Mouse (Mus musculus) adrenal gland, adult 8-10 months (tissue): ENCODE measurements at regions not wholly inside any gene's neighbourhood (a gene's known extent, or its start where the extent isn't known, plus 50 kb on each side); places are given as distances from the start of the nearest gene placed in this dataset.

Experiments
- DNase-seq: peaks from one replicate; pipeline ENCODE4 v3.0.0; 2022

GRCm38 (mm10) chr6:31065419-31065818, 106.5 kb upstream of the Klf14 start:
- no peak for DNase-seq

- no peak for DNase-seq
Measured at GRCm38 (mm10) chr6:31066861-31067260, 108.0 kb upstream of the Klf14 start.

- no peak for DNase-seq
Measured at GRCm38 (mm10) chr6:31067453-31067852, 108.6 kb upstream of the Klf14 start.

GRCm38 (mm10) chr6:31069243-31069642, 110.4 kb upstream of the Klf14 start:
- no peak for DNase-seq

GRCm38 (mm10) chr6:31070537-31070936, 111.7 kb upstream of the Klf14 start:
- no peak for DNase-seq

- no peak for DNase-seq
Measured at GRCm38 (mm10) chr6:31070966-31071365, 112.1 kb upstream of the Klf14 start.

GRCm38 (mm10) chr6:31072072-31072471, 113.2 kb upstream of the Klf14 start:
- DNase-seq: no peak

- no peak for DNase-seq
Measured at GRCm38 (mm10) chr6:31072559-31072958, 113.7 kb upstream of the Klf14 start.

- no peak for DNase-seq
Measured at GRCm38 (mm10) chr6:31073338-31073737, 114.5 kb upstream of the Klf14 start.

GRCm38 (mm10) chr6:31074394-31074793, 115.5 kb upstream of the Klf14 start:
- DNase-seq: no peak

GRCm38 (mm10) chr6:31075209-31075571, 116.3 kb upstream of the Klf14 start:
- no peak for DNase-seq

GRCm38 (mm10) chr6:31075572-31076477, 116.9 kb upstream of the Klf14 start:
- no peak for DNase-seq

- no peak for DNase-seq
Measured at GRCm38 (mm10) chr6:31076478-31076834, 117.6 kb upstream of the Klf14 start.

GRCm38 (mm10) chr6:31077216-31077615, 118.3 kb upstream of the Klf14 start:
- DNase-seq: no peak

GRCm38 (mm10) chr6:31077779-31078178, 118.9 kb upstream of the Klf14 start:
- no peak for DNase-seq

GRCm38 (mm10) chr6:31078413-31078812, 119.5 kb upstream of the Klf14 start:
- no peak for DNase-seq

- DNase-seq: no peak
Measured at GRCm38 (mm10) chr6:31079586-31080259, 120.8 kb upstream of the Klf14 start.

GRCm38 (mm10) chr6:31080279-31080678, 121.4 kb upstream of the Klf14 start:
- DNase-seq: no peak

GRCm38 (mm10) chr6:31080691-31081090, 121.8 kb upstream of the Klf14 start:
- peak; percentile 58 for DNase-seq

- no peak for DNase-seq
Measured at GRCm38 (mm10) chr6:31081238-31081637, 122.4 kb upstream of the Klf14 start.

- no peak for DNase-seq
Measured at GRCm38 (mm10) chr6:31081988-31082387, 123.1 kb upstream of the Klf14 start.

GRCm38 (mm10) chr6:31082613-31083470, 124.0 kb upstream of the Klf14 start:
- DNase-seq: no peak

GRCm38 (mm10) chr6:31083701-31084100, 124.8 kb upstream of the Klf14 start:
- no peak for DNase-seq
